Mouse (Mus musculus): ENCODE results near the gene Rab5c.

DNA sequence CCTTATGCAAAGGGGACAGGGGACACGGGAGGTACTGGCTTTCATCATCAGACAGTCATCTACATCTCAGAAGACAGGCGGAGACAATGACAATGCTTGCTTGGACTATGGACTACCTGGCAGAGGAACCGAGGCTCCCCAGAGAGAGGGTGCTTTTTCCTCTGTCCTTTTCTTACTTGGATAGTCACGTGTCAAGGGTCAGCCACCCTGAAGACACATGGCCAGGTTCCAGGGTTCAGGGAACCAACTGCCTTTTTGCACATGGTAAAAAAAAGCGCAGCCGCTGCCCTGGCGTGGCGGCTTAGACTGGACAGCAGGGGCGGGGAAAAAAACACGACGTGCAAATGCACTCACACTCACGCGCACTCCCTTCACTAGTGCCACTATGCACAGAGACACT is 44.6 kb upstream of the Rab5c start:
- no peak for TF ChIP-seq CTCF (conservative IDR thresholded peaks at IDR 0.05; ENCODE audit: insufficient read depth, insufficient read length, low read depth, low read length)
- TF ChIP-seq POLR2A (IDR thresholded peaks at IDR 0.05; ENCODE audit: low read depth, low read length): no peak
